Mouse (Mus musculus) limb, embryonic 12.5 days (tissue): ENCODE data around the gene Enox2. TPM values are rescaled to one million over a fixed set of nuclear protein-coding genes. Genes with fewer than 3 reads are reported as not detected.
A peak's percentile ranks its signal among the peaks of the same experiment; 100 is the strongest.

Source experiments
- ATAC-seq: fragments of 200-750 bp; cut with Nextera tagmentation; 2 replicates; pipeline ENCODE4 v1.8.0; 2017; ENCODE audit warnings: low read depth, moderate TSS enrichment; ENCODE audit not compliant: insufficient number of reproducible peaks, insufficient read depth, low FRiP score, low TSS enrichment
- H3K27ac ChIP-seq: fragments of 300-500 bp; sonication (generic); 2 replicates; pipeline ENCODE4 v1.5.1; 2016; ENCODE audit warnings: mild to moderate bottlenecking, moderate library complexity
- H3K27me3 ChIP-seq: fragments of 300-500 bp; sonication (generic); 2 replicates; pipeline ENCODE4 v1.6.1; 2016; ENCODE audit warnings: mild to moderate bottlenecking, moderate library complexity
- H3K36me3 ChIP-seq: fragments of 300-500 bp; sonication (generic); 2 replicates; pipeline ENCODE4 v1.6.1; 2016; ENCODE audit warnings: mild to moderate bottlenecking, moderate library complexity
- H3K4me1 ChIP-seq: fragments of 300-500 bp; sonication (generic); replicated peaks from 2 replicates; pipeline ENCODE4 v1.6.1; 2016
- H3K4me2 ChIP-seq: fragments of 300-500 bp; sonication (generic); 2 replicates; pipeline ENCODE4 v1.6.1; 2016; ENCODE audit warnings: mild to moderate bottlenecking, moderate library complexity
- H3K4me3 ChIP-seq: fragments of 300-500 bp; sonication (generic); replicated peaks from 2 replicates; pipeline ENCODE4 v1.5.1; 2016; ENCODE audit warnings: mild to moderate bottlenecking
- H3K9ac ChIP-seq: fragments of 300-500 bp; sonication (generic); replicated peaks from 2 replicates; pipeline ENCODE4 v1.6.1; 2016; ENCODE audit warnings: mild to moderate bottlenecking, moderate library complexity
- H3K9me3 ChIP-seq: fragments of 300-500 bp; sonication (generic); 2 replicates; pipeline ENCODE4 v1.6.1; 2016; ENCODE audit warnings: mild to moderate bottlenecking, moderate library complexity
- WGBS: fragments of 180-500 bp; shearing (Covaris S2); methylation state at CpG from one replicate; pipeline ENCODE4 v1.1.7; 2016; 5-methylcytosine and 5-hydroxymethylcytosine counted together
- polyA plus RNA-seq: library from polyadenylated mRNA; unstranded; fragments of >200 nt; fragmentation: Nextera tagmentation; extraction: Ambion mirVana; gene quantifications from 2 replicates; pipeline ENCODE4 v1.2.1, GENCODE M21; 2016

The Enox2 gene
- polyA plus RNA-seq: 4.6 and 5.0 TPM in 2 replicates

DNA sequence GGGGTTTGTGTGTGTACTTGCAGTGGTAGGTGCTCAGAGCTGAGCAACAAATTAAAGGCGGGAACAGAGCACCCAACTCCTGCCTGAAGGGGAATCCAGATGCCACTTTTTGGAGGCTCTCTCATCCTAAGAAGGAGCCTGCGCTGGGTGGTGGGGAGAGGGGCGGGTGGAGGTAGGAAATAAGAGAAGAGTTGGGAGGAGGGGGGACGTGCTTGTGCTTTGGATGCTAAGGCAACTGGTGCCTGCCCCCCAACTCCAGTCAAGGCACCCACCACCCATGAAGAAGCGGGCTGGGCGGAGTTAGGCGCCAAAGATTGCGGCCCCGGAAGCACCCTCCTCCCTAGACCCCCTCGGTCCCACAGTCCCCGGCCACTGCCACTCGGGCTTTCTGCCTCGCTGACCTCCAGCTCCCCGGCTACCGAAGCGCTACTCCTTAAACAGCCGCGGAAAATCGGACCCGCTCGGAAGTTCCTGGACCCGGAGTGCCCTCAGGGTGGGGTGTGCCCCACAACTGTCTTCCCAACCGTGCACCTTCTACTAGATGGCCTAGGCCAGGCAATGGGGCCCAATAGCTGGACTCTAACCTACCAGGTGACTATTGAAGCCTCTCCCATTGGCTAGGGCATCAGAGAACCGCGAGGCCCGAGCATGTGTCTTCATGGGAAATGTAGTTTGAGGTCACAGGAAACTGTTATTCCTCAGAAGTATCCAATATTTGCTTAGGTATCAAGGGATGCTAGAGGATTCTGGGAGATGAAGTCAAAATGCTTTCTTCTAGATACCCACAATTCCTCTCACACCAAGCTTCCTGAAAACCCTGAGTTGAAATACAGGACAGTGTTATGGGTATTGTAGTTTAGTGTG lies at the start of gene Enox2:
Gene Enox2, minus strand, starts transcription at position 560 of the 864 bp plus-strand sequence.
- Histone ChIP-seq H3K36me3 (no peaks in the 10 kb centered on the region), H3K4me1 (no peaks in the 10 kb centered on the region), H3K9me3 (no peaks in the 10 kb centered on the region), H3K9ac (peak within 1 kb of the TSS; percentile 58), H3K27me3 (no peaks in the 10 kb centered on the region), H3K4me3 (peak within 1 kb of the TSS; percentile 49), H3K27ac (peak within 1 kb of the TSS; percentile 70; the same call in 1 of the 2 replicates), H3K4me2 (peak within 1 kb of the TSS; percentile 50)
- WGBS: 22% methylated on average over 26 of the region's 26 CpGs
- peak; percentile 100 for ATAC-seq

DNA sequence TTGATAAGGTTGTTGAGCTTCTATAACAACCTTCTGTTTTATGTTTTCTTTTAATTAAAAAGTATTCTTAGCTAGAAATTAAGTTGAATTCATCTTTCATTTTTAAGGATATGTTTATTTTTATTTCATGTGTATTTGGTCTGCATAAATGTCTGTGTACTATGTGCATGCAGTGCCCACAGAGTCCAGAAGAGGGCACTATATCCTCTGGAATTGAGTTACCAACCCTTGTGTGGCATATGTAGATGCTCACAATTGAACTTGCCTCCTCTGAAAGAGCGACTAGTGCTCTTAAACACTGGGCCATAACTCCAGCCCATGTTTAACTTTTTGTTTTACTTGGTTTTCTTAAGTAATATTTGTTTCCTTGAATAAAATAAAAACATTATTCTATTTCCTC lies 21.4 kb upstream of the Enox2 start:
- no peak overlapping the region for H3K9ac ChIP-seq
- H3K4me3 ChIP-seq: no peak overlapping the region
- H3K36me3 ChIP-seq: no peaks in the 10 kb centered on the region
- no peak overlapping the region for H3K4me2 ChIP-seq
- H3K27me3 ChIP-seq: no peaks in the 10 kb centered on the region
- no peaks in the 10 kb centered on the region for H3K4me1 ChIP-seq
- WGBS: 42% methylated on average over 1 of the region's 1 CpGs
- no peak overlapping the region for H3K27ac ChIP-seq
- H3K9me3 ChIP-seq: no peaks in the 10 kb centered on the region
- ATAC-seq: no peak

- no peak for ATAC-seq
- Histone ChIP-seq H3K9ac (no peak overlapping the region), H3K4me1 (no peaks in the 10 kb centered on the region), H3K27ac (no peak overlapping the region), H3K4me2 (no peak overlapping the region), H3K36me3 (no peaks in the 10 kb centered on the region), H3K4me3 (no peak overlapping the region), H3K27me3 (no peaks in the 10 kb centered on the region), H3K9me3 (no peaks in the 10 kb centered on the region)
- 17% methylated on average over 5 of the region's 5 CpGs for WGBS
These were observed 18.6 kb upstream of the Enox2 start for GRCm38 (mm10) chrX:49306659-49307058.

GRCm38 (mm10) chrX:49279918-49280586 lies 8.0 kb downstream of the Enox2 start:
- no peaks in the 10 kb centered on the region for H3K9me3 ChIP-seq

DNA sequence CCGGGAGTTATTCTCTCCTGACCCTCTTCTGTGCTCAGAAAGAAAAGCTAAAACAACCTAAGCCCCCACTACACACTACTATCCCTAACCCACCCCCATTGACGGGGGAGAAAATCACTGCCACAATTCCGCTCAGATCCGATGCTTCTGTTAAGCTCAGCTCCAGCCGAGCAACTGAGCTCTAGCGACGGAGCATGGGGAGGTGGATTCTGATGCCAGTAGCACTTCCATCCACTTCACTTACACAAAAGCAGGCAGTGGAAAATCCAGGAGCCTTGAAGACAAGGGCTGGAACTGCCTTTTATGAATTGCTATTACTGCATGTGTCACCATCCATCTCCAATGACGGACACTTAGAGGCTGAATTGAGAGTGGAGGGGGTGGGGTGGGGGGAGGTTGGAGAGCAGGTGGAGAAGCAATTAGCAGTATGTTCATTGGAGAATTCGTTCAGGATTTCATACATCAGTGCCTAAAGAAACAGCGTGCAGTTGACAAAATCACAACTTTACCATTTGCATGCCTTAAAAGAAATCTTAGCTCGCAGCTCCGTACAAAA lies 14.5 kb downstream of the Enox2 start:
- 66% methylated on average over 12 of the region's 12 CpGs for WGBS
- no peak overlapping the region for H3K4me2 ChIP-seq

More at GRCm38 (mm10) chrX:49279918-49280586, 8.0 kb downstream of the Enox2 start:
- H3K9ac ChIP-seq: no peak overlapping the region
- no peaks in the 10 kb centered on the region for H3K27me3 ChIP-seq
- H3K36me3 ChIP-seq: no peaks in the 10 kb centered on the region
- H3K27ac ChIP-seq: no peak overlapping the region
- WGBS: 77% methylated on average over 2 of the region's 2 CpGs
- H3K4me3 ChIP-seq: no peak overlapping the region
- ATAC-seq: no peak
- H3K4me2 ChIP-seq: no peak overlapping the region
- no peaks in the 10 kb centered on the region for H3K4me1 ChIP-seq

DNA sequence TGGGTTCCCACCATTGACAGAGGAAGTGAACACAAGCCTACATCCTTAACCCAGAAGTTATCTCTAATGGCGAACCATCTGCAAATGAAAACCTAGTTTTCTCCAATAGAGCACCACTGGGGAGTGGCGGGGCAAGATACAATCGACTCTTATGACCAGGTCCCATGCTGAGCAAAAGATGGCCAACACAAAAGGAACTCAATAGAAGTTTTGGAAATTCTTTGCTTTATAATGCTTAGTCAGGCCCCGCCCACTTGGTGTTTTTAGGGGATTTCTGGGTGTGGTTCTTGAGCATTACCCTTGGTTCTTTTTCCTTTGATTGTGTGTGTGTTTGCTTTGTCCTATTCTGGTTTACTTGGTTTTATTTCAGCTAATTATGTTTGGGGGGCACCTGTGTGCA lies 37.2 kb downstream of the Enox2 start:
- H3K4me3 ChIP-seq: no peak overlapping the region
- H3K27ac ChIP-seq: no peak overlapping the region

More for the DNA sequence above, 14.5 kb downstream of the Enox2 start:
- no peak for ATAC-seq
- H3K36me3 ChIP-seq: no peaks in the 10 kb centered on the region
- no peaks in the 10 kb centered on the region for H3K27me3 ChIP-seq
- no peaks in the 10 kb centered on the region for H3K9me3 ChIP-seq
- no peaks in the 10 kb centered on the region for H3K4me1 ChIP-seq
- no peak overlapping the region for H3K4me3 ChIP-seq
- H3K27ac ChIP-seq: no peak overlapping the region
- H3K9ac ChIP-seq: no peak overlapping the region

DNA sequence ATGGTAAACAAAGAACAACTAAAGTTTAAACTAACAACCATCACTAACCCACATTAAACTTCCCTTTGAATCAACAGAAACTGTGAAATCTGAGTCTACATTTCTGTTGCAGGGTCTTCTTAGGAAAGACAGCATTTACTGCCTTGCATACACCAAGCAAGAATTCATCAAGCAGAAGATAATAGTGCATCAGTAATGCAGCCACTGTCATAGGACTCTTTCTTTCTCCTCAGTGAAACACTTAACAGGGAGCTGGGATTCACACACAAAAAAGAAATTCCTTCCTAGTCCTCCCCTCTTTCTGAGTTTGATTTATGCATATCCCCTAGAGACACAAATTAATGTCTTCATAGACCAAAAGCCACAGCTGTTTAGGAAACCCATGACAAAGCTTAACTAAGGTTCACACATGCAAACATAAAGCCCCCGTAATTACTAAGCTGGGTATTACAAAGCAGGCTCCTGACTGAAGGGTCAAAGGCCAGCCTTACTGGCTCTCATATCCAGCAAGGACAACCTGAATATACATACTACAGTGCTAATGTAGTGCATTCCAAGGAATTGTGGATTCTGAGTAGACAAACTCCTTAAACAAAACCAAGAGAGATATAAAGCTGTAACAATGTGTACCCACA lies 62.1 kb downstream of the Enox2 start:
- Histone ChIP-seq H3K4me3 (no peak overlapping the region), H3K4me1 (no peaks in the 10 kb centered on the region), H3K27me3 (no peaks in the 10 kb centered on the region), H3K36me3 (no peaks in the 10 kb centered on the region), H3K4me2 (no peak overlapping the region), H3K27ac (no peak overlapping the region), H3K9ac (no peak overlapping the region), H3K9me3 (no peaks in the 10 kb centered on the region)
- ATAC-seq: no peak
- 56% methylated on average over 1 of the region's 1 CpGs for WGBS

More for the DNA sequence above, 37.2 kb downstream of the Enox2 start:
- 91% methylated on average over 4 of the region's 4 CpGs for WGBS
- Histone ChIP-seq H3K36me3 (no peaks in the 10 kb centered on the region), H3K9ac (no peak overlapping the region), H3K27me3 (no peaks in the 10 kb centered on the region), H3K4me2 (no peak overlapping the region), H3K9me3 (no peaks in the 10 kb centered on the region), H3K4me1 (no peaks in the 10 kb centered on the region)
- ATAC-seq: no peak

- H3K27me3 ChIP-seq: no peaks in the 10 kb centered on the region
- H3K4me2 ChIP-seq: no peak overlapping the region
- 84% methylated on average over 3 of the region's 3 CpGs for WGBS
- no peak overlapping the region for H3K27ac ChIP-seq
- no peak overlapping the region for H3K9ac ChIP-seq
- no peaks in the 10 kb centered on the region for H3K36me3 ChIP-seq
- H3K4me3 ChIP-seq: no peak overlapping the region
- H3K9me3 ChIP-seq: no peaks in the 10 kb centered on the region
- no peak for ATAC-seq
- H3K4me1 ChIP-seq: no peaks in the 10 kb centered on the region
These were observed 71.6 kb downstream of the Enox2 start for GRCm38 (mm10) chrX:49216422-49216821.

- Histone ChIP-seq H3K27ac (no peak overlapping the region), H3K9ac (no peak overlapping the region), H3K4me2 (no peak overlapping the region), H3K4me3 (no peak overlapping the region), H3K4me1 (no peaks in the 10 kb centered on the region), H3K27me3 (no peaks in the 10 kb centered on the region), H3K9me3 (no peaks in the 10 kb centered on the region), H3K36me3 (no peaks in the 10 kb centered on the region)
- no peak for ATAC-seq
- 88% methylated on average over 4 of the region's 4 CpGs for WGBS
These were observed 91.7 kb downstream of the Enox2 start for GRCm38 (mm10) chrX:49196386-49196785.

DNA sequence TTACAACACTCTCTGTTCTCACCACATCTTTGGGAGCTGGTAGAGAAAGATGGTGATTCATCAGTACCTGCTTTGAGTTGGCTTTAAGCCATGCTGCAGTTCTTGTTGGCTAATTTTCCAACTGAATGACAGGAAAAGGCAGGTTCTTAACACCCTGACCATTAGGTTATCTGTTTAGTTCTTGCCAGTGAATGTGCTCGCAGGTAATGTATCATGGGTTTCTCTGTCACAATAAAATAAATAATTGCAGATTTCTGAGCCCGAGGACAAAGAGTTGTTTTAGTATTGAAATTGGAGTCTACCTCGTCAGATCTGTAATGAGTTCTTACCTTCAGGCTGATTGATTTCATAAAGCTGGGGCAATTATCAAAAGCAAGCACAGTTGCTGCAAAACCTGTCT lies 106.9 kb downstream of the Enox2 start:
- no peak for ATAC-seq
- Histone ChIP-seq H3K27ac (no peak overlapping the region), H3K4me2 (no peak overlapping the region), H3K36me3 (no peaks in the 10 kb centered on the region), H3K9ac (no peak overlapping the region), H3K9me3 (no peaks in the 10 kb centered on the region), H3K27me3 (no peaks in the 10 kb centered on the region), H3K4me3 (no peak overlapping the region), H3K4me1 (no peaks in the 10 kb centered on the region)
- whole genome bisulfite sequencing: 65% methylated on average over 3 of the region's 3 CpGs

GRCm38 (mm10) chrX:49178670-49179069 lies 109.4 kb downstream of the Enox2 start:
- Histone ChIP-seq H3K27me3 (no peaks in the 10 kb centered on the region), H3K9ac (no peak overlapping the region), H3K9me3 (no peaks in the 10 kb centered on the region), H3K36me3 (no peaks in the 10 kb centered on the region), H3K4me2 (no peak overlapping the region), H3K4me1 (no peaks in the 10 kb centered on the region), H3K4me3 (no peak overlapping the region), H3K27ac (no peak overlapping the region)
- ATAC-seq: no peak
- 85% methylated on average over 3 of the region's 3 CpGs for WGBS
